ENCODE assay signal across 10 mouse cellular contexts in the genomic region with DNA sequence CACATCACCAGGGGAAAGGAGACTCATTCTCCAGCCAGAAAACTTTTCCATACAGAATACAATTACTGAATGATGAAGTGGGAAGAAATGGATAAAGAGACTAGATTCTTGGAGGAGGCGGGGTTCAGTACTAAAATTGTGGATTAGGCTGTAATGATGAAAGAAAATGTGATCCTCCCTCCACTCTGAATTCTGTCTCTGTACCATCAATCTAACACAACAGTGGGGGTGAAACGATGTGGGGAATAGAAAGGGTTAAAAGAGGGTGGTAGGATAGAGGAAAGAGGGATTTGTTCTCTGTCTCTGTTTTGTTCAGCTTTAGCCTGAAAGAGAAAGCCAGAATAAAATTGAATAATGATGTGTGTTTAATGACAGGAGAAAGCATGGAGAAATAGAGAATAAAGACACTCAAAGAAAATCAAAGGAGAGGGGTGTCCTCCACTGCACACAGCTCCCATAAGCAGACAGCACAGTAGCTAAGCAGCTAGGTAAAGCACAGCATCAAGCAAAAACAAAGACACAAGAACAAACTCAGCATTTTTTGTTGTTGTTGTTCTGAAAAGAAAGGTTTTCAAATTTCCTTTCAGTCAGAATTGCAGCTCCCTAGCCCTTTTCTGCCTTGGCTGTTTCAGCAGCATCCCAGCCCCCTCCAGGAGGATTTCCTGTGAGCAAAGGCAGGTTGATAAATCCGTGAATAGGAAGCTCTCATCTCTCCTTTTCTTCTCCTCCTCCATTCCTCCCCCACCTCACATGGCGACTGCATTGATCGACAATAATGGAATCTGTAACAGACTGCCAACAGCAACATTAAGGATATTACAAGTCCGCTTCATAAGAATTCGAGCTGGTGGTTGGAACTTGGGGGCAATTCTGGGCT.
DNase-seq lines count a peak whose midpoint lies in the region; ATAC-seq and TF ChIP-seq lines count a peak whose summit lies in the region.
"Had no signal": no experiment of that assay in that cellular context is flagged by ENCODE, and none has a peak within 500 bp of the region (broad histone marks: within the 10 kb centered on the region; RNA-seq: fewer than 3 reads in every experiment).

No protein-coding gene starts in this region.

- no peak overlapping the region for H3K9ac ChIP-seq in embryonic facial prominence, embryonic 14.5 days (ENCODE audit: low read depth, low read length)
- peak overlapping the region; percentile 50 for H3K9ac ChIP-seq in neural tube, embryonic 12.5 days

- 38% methylated on average over 7 of the region's 7 CpGs for WGBS in embryonic facial prominence, embryonic 14.5 days
- 25% methylated on average over 7 of the region's 7 CpGs for WGBS in neural tube, embryonic 12.5 days

- DNase-seq in layer of hippocampus, adult 2 months (ENCODE audit: low spot score in 2 of 2) = peak in 1 of 2 experiments; percentile 36
- no peak for DNase-seq in layer of hippocampus, adult 11-12 months (ENCODE audit: low spot score)
- DNase-seq in embryonic facial prominence, embryonic 14.5 days (ENCODE audit: low spot score) = no peak
- DNase-seq in heart, postnatal 10 days = peak; percentile 10 to 20
- no peak for DNase-seq in B cell, adult 2 months
- DNase-seq: kidney, adult 9 months; spleen, adult 18-20 months; thymus, postnatal 36 days had no signal

- intact Hi-C loops in heart, postnatal 10 days (cut with DNase I) = no loop called here

- no peaks in the 10 kb centered on the region for H3K36me3 ChIP-seq in embryonic facial prominence, embryonic 14.5 days (ENCODE audit: control insufficient read depth, insufficient read depth, low read length)
- no peaks in the 10 kb centered on the region for H3K36me3 ChIP-seq in neural tube, embryonic 12.5 days

- peak overlapping the region; percentile 49 for H3K4me3 ChIP-seq in layer of hippocampus, adult 2 months
- 0 out of 2 replicates have a peak overlapping the region, but pooled peaks have one; percentile 0 for H3K4me3 ChIP-seq in embryonic facial prominence, embryonic 14.5 days (ENCODE audit: low read depth, low read length)
- peak overlapping the region; percentile 13 for H3K4me3 ChIP-seq in neural tube, embryonic 12.5 days

- H3K9me3 ChIP-seq in embryonic facial prominence, embryonic 14.5 days (ENCODE audit: control insufficient read depth, low read length) = no peaks in the 10 kb centered on the region
- H3K9me3 ChIP-seq in neural tube, embryonic 12.5 days = no peaks in the 10 kb centered on the region

- H3K4me1 ChIP-seq in embryonic facial prominence, embryonic 14.5 days (ENCODE audit: control insufficient read depth, insufficient read depth, low read length) = no peaks in the 10 kb centered on the region; the same call in none of the 2 replicates
- peaks cover 7% of the 10 kb centered on the region; the same call in 1 of the 2 replicates for H3K4me1 ChIP-seq in neural tube, embryonic 12.5 days

- H3K27me3 ChIP-seq in embryonic facial prominence, embryonic 14.5 days (replicated peaks; ENCODE audit: control insufficient read depth, insufficient read depth, low read length) = no peaks in the 10 kb centered on the region
- H3K27me3 ChIP-seq in neural tube, embryonic 12.5 days (replicated peaks) = no peaks in the 10 kb centered on the region

- no peak for TF ChIP-seq CTCF in layer of hippocampus, adult 2 months (conservative IDR thresholded peaks at IDR 0.05)

- peak overlapping the region; percentile 91 for H3K27ac ChIP-seq in layer of hippocampus, adult 2 months
- no peak overlapping the region for H3K27ac ChIP-seq in embryonic facial prominence, embryonic 14.5 days (replicated peaks; ENCODE audit: low read depth, low read length)
- H3K27ac ChIP-seq in neural tube, embryonic 12.5 days = peak overlapping the region; percentile 11

- ATAC-seq in embryonic facial prominence, embryonic 14.5 days (ENCODE audit: low read depth) = no peak
- ATAC-seq in neural tube, embryonic 12.5 days (ENCODE audit: low FRiP score, low read depth) = peak; percentile 68
- no peak for ATAC-seq in megakaryocyte progenitor cell, adult 5-6 weeks (replicated peaks; ENCODE audit: poor library complexity)

- H3K4me2 ChIP-seq in embryonic facial prominence, embryonic 14.5 days (ENCODE audit: low read depth, low read length) = peak overlapping the region; percentile 20
- peak overlapping the region; percentile 52 for H3K4me2 ChIP-seq in neural tube, embryonic 12.5 days (replicated peaks)

Comparison
In these comparisons a context has a peak if more than half of its experiments do, and no peak if none do; other contexts are left out.
1. DNase-seq: peak in heart, postnatal 10 days (2 of 2); none in layer of hippocampus, adult 11-12 months (single experiment), embryonic facial prominence, embryonic 14.5 days (single experiment) and B cell, adult 2 months (0 of 2).
2. Peak in every context shown above with its lines, with median percentiles within 50 percentile points of each other: H3K4me3 ChIP-seq.